Mouse (Mus musculus): Measurements from ENCODE around the gene Mttp.

Gene Mttp

GRCm38 (mm10) chr3:138133916-138134315 lies 10.9 kb downstream of the Mttp start:
- DNase-seq (ENCODE audit: low spot score): no peak

GRCm38 (mm10) chr3:138133463-138133862 lies 11.3 kb downstream of the Mttp start:
- DNase-seq (ENCODE audit: low spot score): no peak

GRCm38 (mm10) chr3:138131168-138131567 lies 13.6 kb downstream of the Mttp start:
- DNase-seq (ENCODE audit: low spot score): no peak

- DNase-seq (ENCODE audit: low spot score): no peak
These were observed 14.1 kb downstream of the Mttp start for GRCm38 (mm10) chr3:138130692-138131091.

- no peak for DNase-seq (ENCODE audit: low spot score)
These were observed 15.7 kb downstream of the Mttp start for GRCm38 (mm10) chr3:138129110-138129509.

- DNase-seq (ENCODE audit: low spot score): no peak
These were observed 20.9 kb downstream of the Mttp start for GRCm38 (mm10) chr3:138123842-138124241.

- no peak for DNase-seq (ENCODE audit: low spot score)
These were observed 23.3 kb downstream of the Mttp start for GRCm38 (mm10) chr3:138121461-138121860.

- DNase-seq (ENCODE audit: low spot score): no peak
These were observed 25.2 kb downstream of the Mttp start for GRCm38 (mm10) chr3:138119444-138120105.

- DNase-seq (ENCODE audit: low spot score): no peak
These were observed 25.9 kb downstream of the Mttp start for GRCm38 (mm10) chr3:138118831-138119230.

GRCm38 (mm10) chr3:138118392-138118791 lies 26.4 kb downstream of the Mttp start:
- DNase-seq (ENCODE audit: low spot score): no peak

GRCm38 (mm10) chr3:138116871-138117270 lies 27.9 kb downstream of the Mttp start:
- no peak for DNase-seq (ENCODE audit: low spot score)

GRCm38 (mm10) chr3:138114106-138114505 lies 30.7 kb downstream of the Mttp start:
- DNase-seq (ENCODE audit: low spot score): no peak

GRCm38 (mm10) chr3:138110910-138111782 lies 33.6 kb downstream of the Mttp start:
- DNase-seq (ENCODE audit: low spot score): no peak

- no peak for DNase-seq (ENCODE audit: low spot score)
These were observed 37.9 kb downstream of the Mttp start for GRCm38 (mm10) chr3:138106887-138107286.

- no peak for DNase-seq (ENCODE audit: low spot score)
These were observed 39.7 kb downstream of the Mttp start for GRCm38 (mm10) chr3:138105056-138105455.

- no peak for DNase-seq (ENCODE audit: low spot score)
These were observed 41.1 kb downstream of the Mttp start for GRCm38 (mm10) chr3:138103690-138104089.

- no peak for DNase-seq (ENCODE audit: low spot score)
These were observed 42.8 kb downstream of the Mttp start for GRCm38 (mm10) chr3:138101936-138102335.

- DNase-seq (ENCODE audit: low spot score): no peak
These were observed 47.0 kb downstream of the Mttp start for GRCm38 (mm10) chr3:138097718-138098117.

- peak; percentile 7 for DNase-seq (ENCODE audit: low spot score)
These were observed 48.3 kb downstream of the Mttp start for GRCm38 (mm10) chr3:138096263-138097028.

GRCm38 (mm10) chr3:138095718-138096117 lies 49.0 kb downstream of the Mttp start:
- DNase-seq (ENCODE audit: low spot score): peak; percentile 78

- no peak for DNase-seq (ENCODE audit: low spot score)
These were observed 49.5 kb downstream of the Mttp start for GRCm38 (mm10) chr3:138095301-138095700.

- DNase-seq (ENCODE audit: low spot score): no peak
These were observed 60.9 kb downstream of the Mttp start for GRCm38 (mm10) chr3:138083896-138084295.

All from MN1 (cell line).